Mouse (Mus musculus) right cerebral cortex, postnatal 14 days (tissue): Measurements from ENCODE around the gene Capza2.

Source experiments
- DNase-seq: peaks from one replicate; pipeline ENCODE4 v3.0.0; 2022

Capza2 gene

GRCm38 (mm10) chr6:17635615-17636284 lies at the start of gene Capza2:
TSS of gene Capza2 (plus strand) at chr6:17636234.
- no peak for DNase-seq

GRCm38 (mm10) chr6:17589049-17589952 lies 46.7 kb upstream of the Capza2 start:
- DNase-seq: peak; percentile 82

GRCm38 (mm10) chr6:17589953-17590627 lies 45.9 kb upstream of the Capza2 start:
- DNase-seq: no peak

GRCm38 (mm10) chr6:17593971-17594370 lies 42.1 kb upstream of the Capza2 start:
- DNase-seq: no peak

- DNase-seq: no peak
Measured at GRCm38 (mm10) chr6:17595712-17596462, 40.1 kb upstream of the Capza2 start.

GRCm38 (mm10) chr6:17599373-17599772 lies 36.7 kb upstream of the Capza2 start:
- no peak for DNase-seq

GRCm38 (mm10) chr6:17601526-17601925 lies 34.5 kb upstream of the Capza2 start:
- no peak for DNase-seq

- no peak for DNase-seq
Measured at GRCm38 (mm10) chr6:17606915-17607314, 29.1 kb upstream of the Capza2 start.

- DNase-seq: no peak
Measured at GRCm38 (mm10) chr6:17611352-17612010, 24.6 kb upstream of the Capza2 start.

GRCm38 (mm10) chr6:17612652-17613051 lies 23.4 kb upstream of the Capza2 start:
- DNase-seq: no peak

GRCm38 (mm10) chr6:17620823-17621222 lies 15.2 kb upstream of the Capza2 start:
- DNase-seq: no peak

- DNase-seq: no peak
Measured at GRCm38 (mm10) chr6:17621436-17621835, 14.6 kb upstream of the Capza2 start.

GRCm38 (mm10) chr6:17628701-17629455 lies 7.2 kb upstream of the Capza2 start:
- peak; percentile 34 for DNase-seq

GRCm38 (mm10) chr6:17629756-17630155 lies 6.3 kb upstream of the Capza2 start:
- DNase-seq: no peak

GRCm38 (mm10) chr6:17631611-17632010 lies 4.4 kb upstream of the Capza2 start:
- DNase-seq: no peak

GRCm38 (mm10) chr6:17633819-17634218 lies 2.2 kb upstream of the Capza2 start:
- DNase-seq: no peak

GRCm38 (mm10) chr6:17634992-17635391 lies 1.0 kb upstream of the Capza2 start:
- DNase-seq: no peak

GRCm38 (mm10) chr6:17636764-17637170 lies 733 bp downstream of the Capza2 start:
- peak; percentile 95 for DNase-seq

GRCm38 (mm10) chr6:17637205-17638203 lies 1.5 kb downstream of the Capza2 start:
- peak; percentile 41 for DNase-seq

- DNase-seq: no peak
Measured at GRCm38 (mm10) chr6:17640031-17640430, 4.0 kb downstream of the Capza2 start.
